Mouse (Mus musculus) hindbrain, embryonic 13.5 days (tissue): Measurements from ENCODE around the gene Chkb. TPM values are rescaled to one million over a fixed set of nuclear protein-coding genes. Genes with fewer than 3 reads are reported as not detected.
A peak's percentile ranks its signal among the peaks of the same experiment; 100 is the strongest.

Experiments used
- ATAC-seq: fragments of 200-750 bp; cut with Nextera tagmentation; 2 replicates; pipeline ENCODE4 v1.8.0; 2017; ENCODE audit warnings: moderate TSS enrichment; ENCODE audit not compliant: low FRiP score
- H3K27ac ChIP-seq: fragments of 300-500 bp; sonication (generic); 2 replicates; pipeline ENCODE4 v1.5.1; 2015; ENCODE audit warnings: inconsistent platforms, mild to moderate bottlenecking, moderate library complexity
- H3K27me3 ChIP-seq: fragments of 300-500 bp; sonication (generic); 2 replicates; pipeline ENCODE4 v1.6.1; 2015; ENCODE audit warnings: mild to moderate bottlenecking, inconsistent platforms
- H3K36me3 ChIP-seq: fragments of 300-500 bp; sonication (generic); 2 replicates; pipeline ENCODE4 v1.6.1; 2015; ENCODE audit warnings: mild to moderate bottlenecking, inconsistent platforms
- H3K4me1 ChIP-seq: fragments of 300-500 bp; sonication (generic); replicated peaks from 2 replicates; pipeline ENCODE4 v1.6.1; 2015; ENCODE audit warnings: inconsistent platforms
- H3K4me2 ChIP-seq: fragments of 300-500 bp; sonication (generic); 2 replicates; pipeline ENCODE4 v1.6.1; 2015; ENCODE audit warnings: inconsistent platforms, mild to moderate bottlenecking, moderate library complexity
- H3K4me3 ChIP-seq: fragments of 300-500 bp; sonication (generic); 2 replicates; pipeline ENCODE4 v1.5.1; 2015; ENCODE audit warnings: mild to moderate bottlenecking, inconsistent platforms
- H3K9ac ChIP-seq: fragments of 300-500 bp; sonication (generic); 2 replicates; pipeline ENCODE4 v1.6.1; 2015; ENCODE audit warnings: mild to moderate bottlenecking, inconsistent platforms
- H3K9me3 ChIP-seq: fragments of 300-500 bp; sonication (generic); 2 replicates; pipeline ENCODE4 v1.6.1; 2016; ENCODE audit warnings: inconsistent platforms
- WGBS: fragments of 180-500 bp; shearing (Covaris S2); methylation state at CpG from one replicate; pipeline ENCODE4 v1.1.7; 2015; 5-methylcytosine and 5-hydroxymethylcytosine counted together
- polyA plus RNA-seq: library from polyadenylated mRNA; unstranded; fragments of >200 nt; fragmentation: Nextera tagmentation; extraction: Ambion mirVana; gene quantifications from 2 replicates; pipeline ENCODE4 v1.2.1, GENCODE M21; 2015

The Chkb gene
- polyA plus RNA-seq, 1 experiment from 2014 or later = 92.7 TPM

DNA sequence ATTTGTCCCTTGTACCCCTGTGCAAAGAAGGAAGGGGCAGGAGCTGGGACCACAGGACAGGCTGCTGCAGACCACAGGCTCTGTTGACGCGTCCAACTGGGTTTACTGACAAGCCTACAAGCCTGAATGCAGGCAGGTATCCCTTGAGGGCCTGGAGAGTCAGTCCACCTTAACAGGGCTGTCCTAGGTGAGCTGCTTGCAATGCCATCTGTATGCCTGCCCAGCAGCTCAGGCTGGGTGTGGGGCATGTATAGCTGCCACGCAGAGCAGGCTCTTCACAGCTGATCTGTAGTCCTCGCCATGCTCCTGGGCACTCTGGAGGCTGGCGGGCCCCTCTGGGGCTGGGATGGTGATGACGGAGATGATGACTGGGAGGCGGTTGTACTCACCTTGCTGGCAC is 45.1 kb downstream of the Chkb start, which contains the start of gene Klhdc7b:
TSS of gene Klhdc7b (plus strand) at position 301 of the 400 bp plus-strand sequence.
- Histone ChIP-seq H3K9ac (no peak within 1 kb of the TSS), H3K4me1 (no peaks in the 10 kb centered on the region), H3K4me2 (no peak within 1 kb of the TSS), H3K36me3 (no peaks in the 10 kb centered on the region), H3K27ac (no peak within 1 kb of the TSS), H3K27me3 (peaks cover 25% of the 10 kb centered on the region), H3K4me3 (no peak within 1 kb of the TSS), H3K9me3 (no peaks in the 10 kb centered on the region)
- ATAC-seq = no peak
- 89% methylated on average over 7 of the region's 7 CpGs for WGBS

DNA sequence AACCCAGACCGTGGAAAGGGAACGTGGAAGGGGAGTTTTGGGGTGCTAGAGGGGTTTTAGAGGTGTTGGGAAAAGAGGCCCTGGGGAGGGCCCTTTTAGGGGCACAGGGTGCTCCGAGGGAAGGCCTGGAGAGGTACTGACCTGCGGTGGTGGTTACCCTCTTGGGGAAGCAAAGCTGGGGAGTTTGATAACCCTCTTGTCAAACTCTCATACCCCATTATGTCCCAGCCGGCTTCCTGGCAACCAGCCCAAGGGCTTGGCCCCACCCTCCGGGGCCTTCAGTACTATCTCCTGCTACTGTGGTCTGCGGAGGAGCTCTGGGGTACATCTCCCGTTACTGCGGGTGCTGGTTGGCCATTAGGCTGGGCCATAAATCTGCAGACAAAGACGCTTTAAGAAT is 50.3 kb downstream of the Chkb start:
- peaks cover 56% of the 10 kb centered on the region for H3K27me3 ChIP-seq
- H3K4me1 ChIP-seq = peaks cover 26% of the 10 kb centered on the region
- peak overlapping the region; percentile 37 for H3K4me3 ChIP-seq
- H3K36me3 ChIP-seq = no peaks in the 10 kb centered on the region
- no peak for ATAC-seq
- WGBS = 13% methylated on average over 10 of the region's 10 CpGs
- no peak overlapping the region for H3K9ac ChIP-seq
- H3K27ac ChIP-seq = no peak overlapping the region
- no peaks in the 10 kb centered on the region for H3K9me3 ChIP-seq
- H3K4me2 ChIP-seq = peak overlapping the region; percentile 61

DNA sequence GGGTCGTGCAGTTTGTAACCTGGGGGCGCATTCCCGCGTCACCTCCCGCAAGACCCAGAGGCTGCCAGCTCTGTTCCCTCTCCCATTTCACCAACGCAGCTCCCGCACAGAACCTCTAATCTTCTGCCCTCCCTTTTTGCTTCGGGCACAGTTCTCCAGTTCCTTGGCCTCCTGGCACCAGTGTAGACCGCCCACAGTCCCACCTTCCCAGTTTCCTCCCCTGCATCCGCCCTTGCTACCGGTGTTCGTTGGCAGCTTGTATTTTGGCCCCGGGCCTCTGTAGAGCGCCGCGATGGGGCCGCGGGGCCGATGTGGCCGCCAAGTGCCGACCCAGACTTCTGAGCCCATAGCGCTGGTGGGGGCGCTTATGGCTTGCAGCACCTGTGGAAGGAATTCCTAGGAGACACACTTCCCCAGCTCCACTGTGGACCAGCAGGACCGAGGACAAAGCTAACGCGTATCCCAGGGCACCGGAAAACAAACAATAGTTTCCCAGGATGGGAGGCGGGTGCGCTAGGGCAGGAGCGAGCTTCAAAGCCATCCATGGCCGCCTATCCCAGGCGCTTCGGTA is 50.8 kb downstream of the Chkb start, which contains the start of gene Odf3b:
TSS of gene Odf3b (minus strand) at position 452 of the 571 bp plus-strand sequence.
- no peak for ATAC-seq
- no peaks in the 10 kb centered on the region for H3K9me3 ChIP-seq
- H3K4me3 ChIP-seq = peak within 1 kb of the TSS; percentile 37
- H3K9ac ChIP-seq = peak within 1 kb of the TSS; percentile 63
- H3K4me2 ChIP-seq = peak within 1 kb of the TSS; percentile 61
- H3K27ac ChIP-seq = no peak within 1 kb of the TSS
- 1% methylated on average over 33 of the region's 33 CpGs for WGBS
- no peaks in the 10 kb centered on the region for H3K36me3 ChIP-seq
- peaks cover 31% of the 10 kb centered on the region for H3K4me1 ChIP-seq
- peaks cover 56% of the 10 kb centered on the region for H3K27me3 ChIP-seq

- no peak for ATAC-seq
- Histone ChIP-seq H3K4me2 (peak overlapping the region; percentile 61), H3K27me3 (peaks cover 56% of the 10 kb centered on the region), H3K4me3 (peak overlapping the region; percentile 37), H3K9me3 (no peaks in the 10 kb centered on the region), H3K36me3 (no peaks in the 10 kb centered on the region), H3K27ac (no peak overlapping the region), H3K4me1 (peaks cover 32% of the 10 kb centered on the region), H3K9ac (peak overlapping the region; percentile 63)
- WGBS = 10% methylated on average over 46 of the region's 46 CpGs
Observed at GRCm38 (mm10) chr15:89377938-89378828, 51.5 kb downstream of the Chkb start.

DNA sequence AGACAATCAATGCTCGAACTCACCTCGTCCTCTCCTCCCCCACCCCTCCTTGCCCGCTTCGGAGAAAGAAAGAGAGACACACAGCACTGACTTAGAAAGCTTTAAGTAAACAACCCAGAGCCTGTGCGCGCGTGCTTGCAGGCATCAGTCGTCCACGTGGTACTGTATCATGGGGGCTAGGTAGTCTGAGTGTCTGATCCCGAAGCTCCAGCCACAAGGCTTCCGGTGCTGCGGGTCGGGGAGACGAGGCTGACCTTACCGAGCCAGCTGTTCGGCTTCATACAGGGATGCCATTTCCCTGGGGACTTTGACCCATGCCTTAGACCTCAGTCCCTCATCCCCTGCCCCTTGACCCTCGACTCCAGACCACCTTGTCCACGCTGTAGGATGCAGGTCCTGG is 52.3 kb downstream of the Chkb start:
- no peak for ATAC-seq
- peaks cover 56% of the 10 kb centered on the region for H3K27me3 ChIP-seq
- 0 out of 2 replicates have a peak overlapping the region, but pooled peaks have one; percentile 4 for H3K4me2 ChIP-seq
- H3K27ac ChIP-seq = no peak overlapping the region
- H3K9me3 ChIP-seq = no peaks in the 10 kb centered on the region
- peaks cover 41% of the 10 kb centered on the region for H3K4me1 ChIP-seq
- H3K4me3 ChIP-seq = 0 out of 2 replicates have a peak overlapping the region, but pooled peaks have one; percentile 1
- WGBS = 14% methylated on average over 18 of the region's 18 CpGs
- H3K9ac ChIP-seq = peak overlapping the region; percentile 6; the same call in 1 of the 2 replicates
- peaks cover 5% of the 10 kb centered on the region for H3K36me3 ChIP-seq

DNA sequence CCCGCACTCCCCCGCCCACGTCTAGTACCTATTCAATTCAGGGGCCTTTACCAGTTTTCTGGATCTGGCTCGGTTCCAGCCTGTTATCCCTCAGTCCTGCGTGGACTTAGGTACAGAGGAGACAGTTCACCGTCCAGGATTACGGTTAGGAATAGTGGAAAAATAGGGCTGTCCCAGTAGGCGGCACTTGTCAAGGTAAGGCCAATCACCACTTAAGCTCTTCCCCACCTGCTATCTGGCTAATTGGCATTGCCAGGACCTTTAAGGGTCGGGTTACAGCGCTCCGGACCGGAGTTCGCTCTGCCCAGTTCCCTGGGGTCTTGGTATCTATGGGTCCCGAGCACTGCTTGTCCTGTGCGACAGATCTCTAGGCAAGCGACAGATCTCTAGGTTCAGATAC is 52.8 kb downstream of the Chkb start, which contains the start of gene Tymp:
TSS of gene Tymp (minus strand) at position 83 of the 400 bp plus-strand sequence.
- Histone ChIP-seq H3K4me3 (0 out of 2 replicates have a peak within 1 kb of the TSS, but pooled peaks have one; percentile 1), H3K27me3 (peaks cover 56% of the 10 kb centered on the region)
- 26% methylated on average over 16 of the region's 16 CpGs for WGBS

More for the DNA sequence above, 52.8 kb downstream of the Chkb start, which contains the start of gene Tymp:
- 0 out of 2 replicates have a peak within 1 kb of the TSS, but pooled peaks have one; percentile 4 for H3K4me2 ChIP-seq
- peaks cover 9% of the 10 kb centered on the region for H3K36me3 ChIP-seq
- no peak for ATAC-seq
- H3K9me3 ChIP-seq = no peaks in the 10 kb centered on the region
- peaks cover 44% of the 10 kb centered on the region for H3K4me1 ChIP-seq
- H3K27ac ChIP-seq = no peak within 1 kb of the TSS
- peak within 1 kb of the TSS; percentile 6; the same call in 1 of the 2 replicates for H3K9ac ChIP-seq

Other genes with a start within 250 kb of the Chkb start
- gene Plxnb2, start 249.1 kb downstream of the Chkb start, polyA plus RNA-seq = 99.2 and 104 TPM in 2 replicates
- 75.1 and 86.5 TPM in 2 replicates for gene Dennd6b, start 233.4 kb downstream of the Chkb start, polyA plus RNA-seq
- gene Ppp6r2, start 218.4 kb downstream of the Chkb start, polyA plus RNA-seq = 82.8 and 87.3 TPM in 2 replicates
- 78.4 and 83.3 TPM in 2 replicates for gene Sbf1, start 114.6 kb downstream of the Chkb start, polyA plus RNA-seq
- gene Adm2, start 107.2 kb downstream of the Chkb start, polyA plus RNA-seq = not detected in 2 replicates
- gene Miox, start 95.5 kb downstream of the Chkb start, polyA plus RNA-seq = not detected in 2 replicates
- gene Lmf2, start 74.2 kb downstream of the Chkb start, polyA plus RNA-seq = 32.2 and 32.6 TPM in 2 replicates
- 104 TPM in 2 replicates for gene Ncaph2, start 74.2 kb downstream of the Chkb start, polyA plus RNA-seq
- gene Sco2, start 56.1 kb downstream of the Chkb start, polyA plus RNA-seq = 10.9 and 11.3 TPM in 2 replicates
- gene Tymp, start 52.9 kb downstream of the Chkb start, polyA plus RNA-seq = 2.2 and 2.4 TPM in 2 replicates
- 2.4 and 3.4 TPM in 2 replicates for gene Odf3b, start 50.6 kb downstream of the Chkb start, polyA plus RNA-seq
- gene Klhdc7b, start 45.0 kb downstream of the Chkb start, polyA plus RNA-seq = 0.05 TPM in 1 of 2 replicates, not detected in the other
- gene Syce3, start 19.4 kb downstream of the Chkb start, polyA plus RNA-seq = not detected in 2 replicates
- 0.99 and 1.3 TPM in 2 replicates for gene Cpt1b, start 4.0 kb downstream of the Chkb start, polyA plus RNA-seq
- gene C730034F03Rik, start 319 bp downstream of the Chkb start, polyA plus RNA-seq = 5.4 and 8.2 TPM in 2 replicates
- gene Gm44502, start 212 bp downstream of the Chkb start, polyA plus RNA-seq = not detected in 2 replicates
- 74.0 and 80.1 TPM in 2 replicates for gene Mapk8ip2, start 24.0 kb upstream of the Chkb start, polyA plus RNA-seq
- 19.7 and 21.2 TPM in 2 replicates for gene Arsa, start 47.5 kb upstream of the Chkb start, polyA plus RNA-seq
- gene Shank3, start 69.7 kb upstream of the Chkb start, polyA plus RNA-seq = 11.0 and 12.1 TPM in 2 replicates
- 1.5 and 2.0 TPM in 2 replicates for gene Acr, start 138.4 kb upstream of the Chkb start, polyA plus RNA-seq
- gene Rabl2, start 162.0 kb upstream of the Chkb start, polyA plus RNA-seq = 72.5 and 73.7 TPM in 2 replicates